Mouse (Mus musculus): Measurements from ENCODE around the gene Drap1.

The Drap1 gene

GRCm38 (mm10) chr19:5377446-5377845 lies 47.3 kb downstream of the Drap1 start:
- DNase-seq (ENCODE audit: low read depth, low spot score): no peak

DNA sequence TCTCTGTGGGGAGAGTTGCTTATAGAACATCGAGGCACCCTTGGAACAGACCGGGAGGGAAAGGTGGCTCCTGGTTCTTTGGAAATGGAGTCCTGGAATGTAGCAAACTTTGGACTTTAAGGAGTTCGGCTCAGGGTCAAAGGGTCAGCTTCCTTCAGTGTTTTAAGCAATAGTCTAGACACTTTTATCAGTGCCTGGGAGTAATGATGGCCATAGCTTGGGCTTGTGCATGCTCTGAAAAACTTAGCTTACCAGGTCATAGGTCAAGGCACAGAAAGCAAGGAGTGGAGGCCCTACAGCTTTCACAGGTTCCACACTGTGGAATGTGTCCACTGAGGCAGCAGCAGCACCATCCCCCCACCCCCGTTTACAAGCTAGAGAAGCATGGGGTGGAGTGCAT lies 50.0 kb downstream of the Drap1 start:
- DNase-seq (ENCODE audit: low read depth, low spot score): peak; percentile 32

DNA sequence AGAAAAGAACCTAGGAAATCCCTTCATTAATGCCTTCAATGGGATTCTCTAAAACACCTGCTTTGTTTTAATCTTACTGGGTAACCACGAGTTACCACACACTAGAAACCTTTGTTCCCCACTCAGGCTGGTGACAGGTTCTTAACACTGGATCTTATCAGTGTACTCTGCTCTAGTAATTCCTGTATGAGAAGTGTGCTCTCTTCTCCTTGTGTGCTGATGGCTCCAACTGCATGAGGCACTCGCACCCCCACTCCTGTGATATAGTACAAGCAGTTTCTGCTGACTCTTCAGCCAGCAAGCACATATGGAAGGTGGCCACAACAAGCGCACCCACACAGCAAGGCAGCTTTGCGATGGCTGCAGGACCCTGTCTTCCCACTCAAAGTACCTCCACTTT lies 50.6 kb downstream of the Drap1 start:
- DNase-seq (ENCODE audit: low read depth, low spot score): no peak

Measured in R1 (cell line).